Mouse (Mus musculus): ENCODE measurements around the gene AI481877.

AI481877 gene

GRCm38 (mm10) chr4:59128935-59129334, 9.8 kb downstream of the AI481877 start:
- no peak for DNase-seq (ENCODE audit: extremely low read depth, insufficient read length, low spot score)

DNA sequence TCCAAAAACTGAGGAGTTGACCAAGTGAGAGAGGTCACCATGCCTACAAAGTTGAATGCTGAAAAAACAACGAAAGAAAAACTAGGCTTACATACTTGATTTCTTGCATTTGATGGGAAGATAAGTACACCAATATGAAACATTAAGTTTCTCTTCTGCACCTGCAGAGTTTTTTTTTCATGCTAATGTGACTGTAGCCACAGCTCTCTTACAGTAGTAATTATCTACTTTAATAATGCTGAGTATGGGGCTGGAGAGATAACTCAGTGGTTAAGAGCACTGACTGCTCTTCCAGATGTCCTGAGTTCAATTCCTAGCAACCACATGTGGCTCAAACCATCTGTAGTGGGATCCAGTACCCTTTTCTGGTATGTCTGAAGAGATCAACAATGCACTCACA, 13.7 kb downstream of the AI481877 start:
- DNase-seq (ENCODE audit: extremely low read depth, insufficient read length, low spot score): no peak

GRCm38 (mm10) chr4:59123557-59123956, 15.2 kb downstream of the AI481877 start:
- no peak for DNase-seq (ENCODE audit: extremely low read depth, insufficient read length, low spot score)

DNA sequence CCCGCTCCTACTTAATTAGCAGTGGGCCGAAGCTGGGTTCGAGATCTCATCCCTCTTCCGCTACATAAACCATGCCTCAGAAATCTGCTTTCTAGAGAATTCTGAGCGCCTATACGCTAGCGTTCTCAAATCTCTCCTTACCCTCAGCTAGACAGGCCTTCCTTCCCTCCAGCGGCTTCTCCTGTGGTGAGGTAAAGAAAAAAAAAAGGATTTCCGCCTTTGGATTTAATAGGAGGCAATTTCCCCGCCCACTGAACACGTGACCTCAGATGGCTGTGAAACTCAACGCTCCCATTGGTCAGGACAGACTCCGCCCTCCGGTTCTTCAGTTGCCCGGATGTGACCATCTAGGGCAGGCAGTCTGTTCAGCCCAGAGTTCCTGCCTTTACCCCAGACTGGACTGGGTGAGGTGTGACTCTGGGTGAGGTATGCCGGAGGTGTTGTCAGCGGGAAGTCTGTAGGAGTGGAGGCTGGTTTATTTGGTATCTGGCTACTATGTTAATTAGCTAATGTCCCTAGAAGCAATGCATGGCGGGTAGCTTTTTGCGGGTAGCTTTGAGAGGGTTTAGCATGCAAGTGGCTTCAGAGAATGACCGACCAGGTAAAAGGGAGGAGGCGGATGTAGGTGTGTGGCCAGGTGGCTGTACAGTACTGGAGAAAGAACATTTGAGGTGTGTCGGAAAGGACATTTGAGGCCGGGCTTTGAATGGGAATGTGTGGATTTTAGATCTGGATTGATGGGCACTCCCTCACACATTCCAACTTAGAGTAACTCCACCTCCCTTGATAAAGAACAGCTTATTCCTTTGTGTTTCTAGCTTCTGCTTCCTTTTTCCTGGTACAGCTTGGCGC, 20.9 kb downstream of the AI481877 start:
- DNase-seq (ENCODE audit: extremely low read depth, insufficient read length, low spot score): no peak

GRCm38 (mm10) chr4:59108721-59109120, 30.1 kb downstream of the AI481877 start:
- DNase-seq (ENCODE audit: extremely low read depth, insufficient read length, low spot score): no peak

- no peak for DNase-seq (ENCODE audit: extremely low read depth, insufficient read length, low spot score)
Measured at GRCm38 (mm10) chr4:59107886-59108285, 30.9 kb downstream of the AI481877 start.

DNA sequence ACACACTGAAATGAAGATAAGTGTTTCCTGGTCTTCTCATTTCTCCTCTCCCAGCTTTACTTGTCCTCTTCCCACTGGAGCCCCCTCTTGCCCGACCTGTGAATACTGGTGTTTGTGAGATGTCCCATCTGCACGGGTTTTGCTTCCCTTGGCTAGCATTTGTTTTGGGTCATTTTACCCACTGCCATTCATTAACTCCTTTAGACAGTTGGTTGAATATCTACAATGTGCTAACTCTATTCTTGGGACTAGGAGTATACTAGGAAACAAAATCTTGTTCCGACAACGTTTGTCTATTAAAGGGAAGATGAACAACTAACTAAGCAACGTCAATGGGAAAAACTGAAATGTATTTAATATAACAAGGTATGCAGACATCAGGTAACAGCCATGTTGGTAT, 32.1 kb downstream of the AI481877 start:
- DNase-seq (ENCODE audit: extremely low read depth, insufficient read length, low spot score): no peak

DNA sequence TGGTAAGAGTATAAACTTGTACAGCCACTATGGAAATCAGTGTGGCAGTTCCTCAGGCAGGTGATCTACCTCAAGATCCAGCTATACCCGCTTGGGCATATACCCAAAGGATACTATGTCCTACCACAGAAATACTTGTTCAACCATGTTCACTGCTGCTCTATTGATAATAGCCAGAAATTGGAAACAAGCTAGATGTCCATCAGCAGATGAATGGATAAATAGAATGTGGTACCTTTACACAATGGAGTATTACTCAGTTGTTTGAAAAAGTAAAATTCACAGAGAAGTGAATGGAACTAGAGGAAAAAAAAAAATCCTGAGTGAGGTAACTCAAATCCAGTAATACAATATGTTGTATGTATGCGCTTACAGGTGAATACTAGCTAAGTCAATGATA, 34.6 kb downstream of the AI481877 start:
- DNase-seq (ENCODE audit: extremely low read depth, insufficient read length, low spot score): no peak

DNA sequence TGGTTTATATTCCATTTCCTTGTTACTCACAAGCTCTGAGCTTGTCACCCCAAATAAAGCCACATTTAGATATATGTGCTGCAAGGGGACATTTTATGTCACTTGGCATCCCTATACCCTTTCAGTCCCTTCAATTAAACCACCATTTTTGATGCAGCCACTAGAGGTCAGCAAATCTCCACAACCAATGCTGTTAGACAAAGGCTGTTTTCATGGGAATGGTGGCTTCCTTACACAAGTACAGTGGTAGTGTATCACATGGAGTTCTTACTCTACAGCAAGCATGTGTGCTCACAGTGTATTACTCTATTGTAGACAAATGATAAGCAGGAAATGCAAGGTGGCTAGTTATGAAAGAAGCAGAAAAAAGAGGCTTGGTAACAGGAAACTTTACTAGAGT, 42.4 kb downstream of the AI481877 start:
- peak; percentile 49 for DNase-seq (ENCODE audit: extremely low read depth, insufficient read length, low spot score)

DNA sequence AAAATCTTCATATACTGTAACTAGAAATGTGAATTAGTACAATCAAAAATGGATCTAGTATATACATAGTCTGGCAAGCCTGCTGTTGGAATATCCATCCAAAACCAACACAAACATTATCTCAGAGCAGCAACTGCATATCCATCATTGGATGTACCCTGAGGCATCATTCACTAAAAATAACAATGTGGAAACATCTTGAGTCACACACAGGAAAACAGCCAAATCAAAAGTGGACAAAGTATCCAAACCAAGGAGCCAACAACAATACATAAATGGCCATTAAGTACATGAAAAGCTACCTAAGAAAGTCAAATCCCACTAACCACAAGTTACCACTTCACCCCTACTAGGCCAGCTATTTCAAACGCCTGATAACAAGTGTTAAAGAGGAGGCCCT, 49.4 kb downstream of the AI481877 start:
- no peak for DNase-seq (ENCODE audit: extremely low read depth, insufficient read length, low spot score)

GRCm38 (mm10) chr4:59083430-59083829, 55.4 kb downstream of the AI481877 start:
- DNase-seq (ENCODE audit: extremely low read depth, insufficient read length, low spot score): no peak

DNA sequence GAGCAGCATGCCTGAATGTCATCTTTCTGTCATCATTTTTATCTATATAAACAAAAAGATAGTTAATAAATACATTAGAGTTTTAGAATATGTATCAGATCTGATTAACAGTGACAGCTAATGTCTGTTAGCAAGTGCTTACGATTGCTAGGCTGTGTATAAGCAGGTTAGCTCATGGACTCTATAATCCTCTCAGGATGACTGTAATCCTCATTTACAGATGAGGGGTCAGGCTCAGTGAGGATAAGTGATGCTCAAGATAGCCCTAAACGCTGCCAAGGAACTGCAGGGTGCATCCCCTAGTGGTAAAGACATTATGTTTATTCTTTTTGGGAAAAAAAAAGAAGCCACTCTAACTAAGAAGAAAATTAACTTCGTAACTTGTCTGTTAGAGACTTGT, 69.5 kb downstream of the AI481877 start:
- DNase-seq (ENCODE audit: extremely low read depth, insufficient read length, low spot score): no peak

DNA sequence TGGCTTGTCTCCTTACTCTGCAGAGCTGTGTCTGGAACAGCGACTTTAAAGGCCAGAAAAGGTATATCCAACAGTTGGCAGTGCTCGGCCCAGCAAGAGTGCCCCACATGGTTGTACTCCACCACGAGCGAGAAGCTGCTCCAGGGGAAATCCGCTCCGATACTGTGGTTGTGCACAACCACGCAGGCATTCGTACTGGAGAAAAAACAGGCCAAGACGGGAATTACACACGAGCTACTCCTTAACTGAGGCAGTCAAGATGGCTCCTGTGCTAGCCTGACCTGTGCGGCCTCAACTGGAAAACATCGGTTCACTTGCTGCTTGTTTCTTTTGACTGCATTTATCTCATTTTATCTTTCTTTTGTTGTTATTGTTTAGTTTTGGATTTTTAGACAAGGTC, 76.3 kb downstream of the AI481877 start:
- no peak for DNase-seq (ENCODE audit: extremely low read depth, insufficient read length, low spot score)

DNA sequence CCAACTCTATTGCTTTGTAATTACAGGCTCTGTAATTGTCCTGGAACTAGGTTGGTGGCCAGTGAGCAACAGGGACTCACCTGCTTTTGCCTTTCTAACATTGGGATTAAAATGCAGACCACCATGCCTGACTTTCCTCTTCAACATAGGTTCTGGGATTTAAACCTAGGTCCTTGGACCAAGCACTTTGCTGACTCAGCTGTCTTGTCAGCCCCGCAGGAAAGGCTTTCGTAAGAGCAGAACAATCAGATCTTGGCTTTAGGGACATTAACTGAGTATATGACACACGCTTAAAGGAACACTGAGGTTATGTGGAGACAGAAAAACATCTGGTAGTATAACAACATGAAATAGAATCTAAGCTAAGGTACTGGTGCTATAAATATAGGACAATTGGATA, 80.9 kb downstream of the AI481877 start:
- no peak for DNase-seq (ENCODE audit: extremely low read depth, insufficient read length, low spot score)

- DNase-seq (ENCODE audit: extremely low read depth, insufficient read length, low spot score): no peak
Measured at GRCm38 (mm10) chr4:59051081-59051480, 87.7 kb downstream of the AI481877 start.

GRCm38 (mm10) chr4:59047222-59047621, 91.6 kb downstream of the AI481877 start:
- no peak for DNase-seq (ENCODE audit: extremely low read depth, insufficient read length, low spot score)

DNA sequence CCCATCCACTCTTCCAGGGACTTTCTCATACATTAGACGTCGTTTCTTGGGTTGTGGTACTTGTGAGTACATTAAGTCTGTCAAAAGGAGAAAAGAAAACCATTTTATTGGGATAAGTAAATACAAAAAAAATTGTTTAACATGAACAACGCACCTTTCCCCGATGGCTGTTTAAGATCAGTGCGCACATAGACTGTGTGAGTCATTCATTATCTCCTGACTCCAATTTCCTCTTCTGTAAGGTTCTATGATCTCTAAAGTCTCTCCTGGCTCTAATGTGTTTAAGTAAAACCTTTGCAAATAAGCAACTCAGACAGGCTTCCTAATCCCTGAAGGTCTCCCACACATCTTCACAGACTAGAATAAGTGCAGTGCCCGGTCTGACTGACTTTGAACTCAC, 94.9 kb downstream of the AI481877 start:
- no peak for DNase-seq (ENCODE audit: extremely low read depth, insufficient read length, low spot score)

- no peak for DNase-seq (ENCODE audit: extremely low read depth, insufficient read length, low spot score)
Measured at GRCm38 (mm10) chr4:59043074-59043473, 95.7 kb downstream of the AI481877 start.

DNA sequence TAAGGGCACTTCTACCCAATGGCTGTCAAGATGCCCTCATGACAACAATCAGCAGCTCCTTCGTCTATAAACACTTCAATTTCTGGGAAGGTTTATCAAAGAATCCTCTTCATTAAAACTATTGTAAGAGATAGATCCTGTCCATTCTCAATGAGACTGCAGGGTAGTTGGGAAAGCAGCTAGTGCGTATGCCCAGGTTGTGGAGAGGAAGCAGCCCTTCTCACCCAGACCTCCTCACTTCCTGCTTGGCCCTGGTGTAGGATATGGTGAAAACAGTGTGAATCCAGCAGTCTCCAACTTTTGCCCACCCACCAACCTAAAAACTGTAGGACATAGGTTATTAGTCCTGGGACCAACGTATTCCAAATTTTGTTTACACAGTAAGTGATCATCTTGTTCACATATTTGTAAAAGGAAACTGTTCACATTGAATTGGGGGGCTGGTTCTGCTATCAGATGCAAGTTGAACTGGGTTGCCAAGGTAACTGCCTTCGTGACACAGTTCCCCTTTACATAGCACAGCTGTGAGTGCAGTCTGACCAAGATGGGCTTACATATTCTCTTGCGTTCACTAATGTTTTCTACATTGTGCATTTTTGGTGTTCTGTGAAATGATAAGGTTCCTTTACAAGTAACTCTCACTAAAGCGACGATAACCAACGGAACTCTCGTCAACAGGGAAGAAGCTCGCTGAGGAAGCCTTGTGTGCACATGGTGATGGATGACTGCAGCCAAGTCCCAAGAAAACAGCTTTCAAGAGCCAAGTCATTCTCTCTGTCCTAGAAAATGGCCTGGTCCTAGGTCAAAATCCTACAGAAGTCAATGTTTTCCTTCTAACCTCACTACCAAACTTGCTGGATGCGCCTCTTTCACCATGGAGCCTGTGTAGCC, 98.1 kb downstream of the AI481877 start:
- no peak for DNase-seq (ENCODE audit: extremely low read depth, insufficient read length, low spot score)

DNA sequence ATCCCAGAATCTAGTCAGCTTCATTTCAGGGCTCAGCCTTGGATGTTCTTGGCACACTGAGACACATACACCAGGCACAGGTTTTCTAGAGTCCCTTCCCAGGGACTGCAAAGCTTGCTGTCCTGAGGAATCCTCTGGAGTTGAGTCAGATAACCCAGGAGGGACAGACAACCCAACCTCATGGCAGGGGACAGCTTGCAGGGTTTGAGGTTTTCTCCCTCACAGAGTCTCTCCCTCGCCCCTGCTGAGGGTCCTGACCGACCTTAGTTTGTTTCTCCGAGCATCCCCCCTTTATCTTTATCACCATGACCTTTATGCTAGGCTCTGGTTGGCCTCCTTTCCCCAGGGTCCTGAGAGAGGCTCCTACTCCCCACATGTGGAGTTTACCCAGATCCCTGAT, 101.3 kb downstream of the AI481877 start:
- DNase-seq (ENCODE audit: extremely low read depth, insufficient read length, low spot score): no peak

DNA sequence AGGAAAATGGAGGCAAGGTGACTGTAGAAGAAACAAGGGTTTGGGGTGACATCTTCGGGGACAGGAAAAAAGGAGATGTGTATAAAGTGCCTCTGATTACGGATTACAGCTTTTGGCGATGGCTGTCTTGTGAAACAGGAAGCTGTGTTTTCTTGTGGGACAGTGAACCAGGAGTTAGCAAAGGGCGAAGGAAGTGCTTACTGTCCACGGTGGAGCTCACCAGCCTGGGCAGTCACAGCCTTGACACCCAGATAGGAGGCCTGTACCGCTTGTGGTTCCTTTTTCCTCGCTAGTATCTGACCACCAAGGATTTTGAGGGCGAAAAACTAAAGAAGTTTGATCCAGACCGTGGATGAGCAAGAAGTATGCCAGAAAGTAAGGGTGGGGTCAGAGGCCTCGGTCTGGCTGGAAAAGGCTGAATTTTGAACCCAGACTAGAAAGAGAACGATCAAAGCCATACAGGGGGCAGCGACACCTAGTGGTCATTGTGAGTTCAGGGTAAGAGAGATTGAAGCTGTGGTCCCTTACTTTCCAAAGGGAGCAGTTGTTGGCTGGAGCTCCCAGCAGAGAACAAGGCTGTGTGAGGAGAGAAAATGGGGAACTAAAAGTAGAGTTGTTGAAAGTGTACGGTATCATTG, 102.2 kb downstream of the AI481877 start:
- peak; percentile 69 for DNase-seq (ENCODE audit: extremely low read depth, insufficient read length, low spot score)
